Mouse (Mus musculus) myocyte (in vitro differentiated cells): ENCODE data around the gene Als2.

Source experiments
- E2F4 ChIP-seq: IDR thresholded peaks from one replicate; pipeline ENCODE4 v1.6.1; 2011; ENCODE audit warnings: mild to moderate bottlenecking, control low read depth, moderate library complexity; ENCODE audit not compliant: insufficient read depth
- MAX ChIP-seq: IDR thresholded peaks from one replicate; pipeline ENCODE4 v1.6.1; 2011; ENCODE audit warnings: low read depth, mild to moderate bottlenecking, control low read depth
- MYOD1 ChIP-seq, 3 experiments: IDR thresholded peaks; one replicate each; pipeline ENCODE4 v1.6.1; 2011; ENCODE audit warnings: control low read depth in 2 of 3, low read depth in 2 of 3, mild to moderate bottlenecking in 2 of 3, moderate library complexity in 1 of 3; ENCODE audit not compliant: insufficient read length in 2 of 3, control insufficient read depth in 1 of 3
- MYOG ChIP-seq, 3 experiments: IDR thresholded peaks; one replicate each; pipeline ENCODE4 v1.6.1; 2011; ENCODE audit warnings: control low read depth in 2 of 3, low read depth in 2 of 3, mild to moderate bottlenecking in 2 of 3; ENCODE audit not compliant: insufficient read length in 2 of 3, control insufficient read depth in 1 of 3, insufficient read depth in 1 of 3
- POLR2A ChIP-seq: IDR thresholded peaks from one replicate; pipeline ENCODE4 v1.6.1; 2011; ENCODE audit warnings: low read depth, mild to moderate bottlenecking, control low read depth, moderate library complexity; ENCODE audit not compliant: insufficient read length
- REST ChIP-seq: IDR thresholded peaks from one replicate; pipeline ENCODE4 v1.6.1; 2011; ENCODE audit warnings: mild to moderate bottlenecking, control low read depth, moderate library complexity; ENCODE audit not compliant: insufficient read depth, insufficient read length
- SRF ChIP-seq: IDR thresholded peaks from one replicate; pipeline ENCODE4 v1.6.1; 2011; ENCODE audit warnings: low read depth; ENCODE audit not compliant: control insufficient read depth, insufficient read length
- TCF12 ChIP-seq: IDR thresholded peaks from one replicate; pipeline ENCODE4 v1.6.1; 2011; ENCODE audit warnings: mild to moderate bottlenecking, control low read depth; ENCODE audit not compliant: poor library complexity, insufficient read depth, severe bottlenecking
- USF1 ChIP-seq: IDR thresholded peaks from one replicate; pipeline ENCODE4 v1.6.1; 2011; ENCODE audit warnings: low read depth, mild to moderate bottlenecking, control low read depth, moderate library complexity

- no peak for TF ChIP-seq SRF
- TF ChIP-seq MYOD1 (IDR thresholded peaks at IDR 0.05; ENCODE audit: control insufficient read depth in 1 of 3, insufficient read length in 2 of 3, low read depth in 2 of 3), result no peak
- no peak for TF ChIP-seq POLR2A
- TF ChIP-seq REST, result no peak
- TF ChIP-seq TCF12, result no peak
- TF ChIP-seq MAX, result no peak
- no peak for TF ChIP-seq USF1
- no peak for TF ChIP-seq E2F4
- no peak for TF ChIP-seq MYOG (IDR thresholded peaks at IDR 0.05; ENCODE audit: control insufficient read depth in 1 of 3, insufficient read depth in 1 of 3, insufficient read length in 2 of 3, low read depth in 2 of 3)
Measured at GRCm38 (mm10) chr1:59183045-59183444, 54.0 kb downstream of the Als2 start.
